Mouse (Mus musculus) bone marrow macrophage, adult 2 months (primary cell): ENCODE results near the gene Pde4dip.

Experiments
- CTCF ChIP-seq: IDR thresholded peaks from 2 replicates; pipeline ENCODE4 v1.5.1; 2012; ENCODE audit warnings: low read depth, mild to moderate bottlenecking, low read length, moderate library complexity
- POLR2A ChIP-seq: IDR thresholded peaks from 2 replicates; pipeline ENCODE4 v1.6.1; 2012; ENCODE audit warnings: mild to moderate bottlenecking, low read depth, low read length, borderline replicate concordance

GRCm38 (mm10) chr3:97927322-97927721 is 38.8 kb upstream of the Pde4dip start:
- TF ChIP-seq POLR2A = no peak
- no peak for TF ChIP-seq CTCF
